Mouse (Mus musculus) heart, embryonic 13.5 days (tissue): ENCODE results near the gene Glt8d1. TPM values are rescaled to one million over a fixed set of nuclear protein-coding genes. Genes with fewer than 3 reads are reported as not detected.

Source experiments
- ATAC-seq: fragments of 200-750 bp; cut with Nextera tagmentation; 2 replicates; pipeline ENCODE4 v1.8.0; 2017; ENCODE audit warnings: moderate TSS enrichment; ENCODE audit not compliant: insufficient number of reproducible peaks, low FRiP score, low TSS enrichment; ENCODE audit errors: extremely low read depth
- H3K27ac ChIP-seq: fragments of 300-500 bp; sonication (generic); replicated peaks from 2 replicates; pipeline ENCODE4 v1.5.1; 2015; ENCODE audit warnings: moderate library complexity, mild to moderate bottlenecking, inconsistent platforms
- H3K27me3 ChIP-seq: fragments of 300-500 bp; sonication (generic); replicated peaks from 2 replicates; pipeline ENCODE4 v1.6.1; 2015; ENCODE audit warnings: mild to moderate bottlenecking, inconsistent platforms
- H3K36me3 ChIP-seq: fragments of 300-500 bp; sonication (generic); 2 replicates; pipeline ENCODE4 v1.6.1; 2015; ENCODE audit warnings: mild to moderate bottlenecking, inconsistent platforms
- H3K4me1 ChIP-seq: fragments of 300-500 bp; sonication (generic); 2 replicates; pipeline ENCODE4 v1.6.1; 2015; ENCODE audit warnings: inconsistent platforms
- H3K4me2 ChIP-seq: fragments of 300-500 bp; sonication (generic); 2 replicates; pipeline ENCODE4 v1.6.1; 2015; ENCODE audit warnings: inconsistent platforms, mild to moderate bottlenecking, moderate library complexity
- H3K4me3 ChIP-seq: fragments of 300-500 bp; sonication (generic); 2 replicates; pipeline ENCODE4 v1.5.1; 2015; ENCODE audit warnings: moderate library complexity, mild to moderate bottlenecking, inconsistent platforms
- H3K9ac ChIP-seq: fragments of 300-500 bp; sonication (generic); 2 replicates; pipeline ENCODE4 v1.6.1; 2015; ENCODE audit warnings: inconsistent platforms, mild to moderate bottlenecking, moderate library complexity
- H3K9me3 ChIP-seq: fragments of 300-500 bp; sonication (generic); 2 replicates; pipeline ENCODE4 v1.6.1; 2016; ENCODE audit warnings: inconsistent platforms
- WGBS: fragments of 180-500 bp; shearing (Covaris S2); methylation state at CpG from one replicate; pipeline ENCODE4 v1.1.7; 2015; ENCODE audit warnings: mixed read lengths; 5-methylcytosine and 5-hydroxymethylcytosine counted together
- polyA plus RNA-seq: library from polyadenylated mRNA; unstranded; fragments of >200 nt; fragmentation: Nextera tagmentation; extraction: Ambion mirVana; gene quantifications from 2 replicates; pipeline ENCODE4 v1.2.1, GENCODE M21; 2015

Glt8d1 gene
- polyA plus RNA-seq, result 46.8 and 51.9 TPM in 2 replicates

DNA sequence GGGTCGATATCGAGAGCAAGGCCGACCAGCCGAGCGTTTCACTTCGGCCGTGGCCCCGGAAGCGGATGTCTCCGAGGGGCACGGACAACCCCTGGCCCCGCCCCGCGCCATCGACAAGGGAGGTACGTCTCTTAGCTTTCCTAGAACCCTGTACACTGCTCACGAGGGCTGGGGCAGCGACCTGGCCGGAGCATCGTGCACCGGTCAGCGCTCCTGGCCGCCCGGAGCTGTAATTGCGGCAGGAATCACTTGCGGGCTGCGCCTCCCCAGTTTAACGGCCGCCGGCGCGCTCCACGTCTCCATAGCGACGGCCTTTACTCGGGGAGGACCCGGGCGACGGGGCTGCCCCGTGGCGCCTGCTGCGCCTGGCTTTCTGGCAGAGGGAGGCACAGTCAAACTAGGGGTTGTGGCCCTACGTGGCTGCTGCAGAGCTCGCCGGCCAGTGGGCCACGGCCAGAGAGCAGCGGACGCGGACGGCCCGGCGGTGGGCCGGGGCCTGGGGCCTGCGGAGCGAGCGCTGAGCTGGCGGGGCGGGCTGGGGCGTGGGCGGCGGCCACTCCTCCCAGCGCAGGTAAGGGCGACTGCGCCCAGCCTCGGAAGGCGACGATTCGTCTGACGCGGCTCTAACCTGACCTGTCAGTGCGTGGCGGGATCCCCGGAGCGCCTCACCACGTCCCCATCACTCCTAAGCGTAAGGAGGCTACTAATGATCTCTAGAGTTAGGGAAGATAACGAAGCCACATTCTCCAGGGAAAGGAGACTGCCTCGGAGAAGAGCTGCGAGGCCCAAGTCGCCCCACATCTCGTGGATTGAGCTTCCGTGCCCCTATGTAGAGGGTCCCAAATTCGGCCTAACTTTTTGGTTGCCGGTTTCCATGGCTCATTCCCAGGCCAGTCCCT lies at the start of gene Glt8d1, which contains the start of gene Spcs1:
Gene Glt8d1, plus strand, starts transcription at position 94 of the 899 bp plus-strand sequence.
Gene Spcs1, minus strand, starts transcription at position 366 of the 899 bp plus-strand sequence.
- Histone ChIP-seq H3K4me2 (peak within 1 kb of the TSS; percentile 82), H3K4me3 (peak within 1 kb of the TSS; percentile 80), H3K27me3 (no peaks in the 10 kb centered on the region), H3K27ac (peak within 1 kb of the TSS; percentile 90), H3K9me3 (no peaks in the 10 kb centered on the region), H3K4me1 (peaks cover 19% of the 10 kb centered on the region), H3K36me3 (peaks cover 29% of the 10 kb centered on the region), H3K9ac (peak within 1 kb of the TSS; percentile 88)
- WGBS, result under 1% methylated on average over 65 of the region's 84 CpGs
- peak; percentile 84 for ATAC-seq

DNA sequence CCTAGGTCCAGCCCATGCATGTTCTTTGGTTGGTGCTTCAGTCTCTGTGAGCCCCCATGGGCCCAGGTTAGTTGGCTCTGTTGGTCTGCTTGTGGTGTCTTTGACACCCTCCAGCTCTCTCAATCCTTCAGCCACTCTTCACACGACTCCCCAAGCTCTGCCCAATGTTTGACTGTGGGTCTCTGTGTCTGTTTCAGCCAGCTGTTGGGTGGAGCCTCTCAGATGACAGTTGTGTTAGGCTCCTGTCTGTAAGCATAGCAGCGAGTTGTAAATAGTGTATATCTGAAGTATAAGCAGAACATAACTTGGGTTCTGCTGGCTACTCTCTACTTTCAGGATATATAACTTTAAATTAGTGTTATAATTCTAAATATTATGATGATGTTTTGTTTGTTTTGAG lies 42.7 kb upstream of the Glt8d1 start:
- no peak overlapping the region for H3K9ac ChIP-seq
- no peaks in the 10 kb centered on the region for H3K27me3 ChIP-seq
- ATAC-seq, result no peak
- 0 out of 2 replicates have a peak, but pooled peaks cover 2% of the 10 kb centered on the region for H3K36me3 ChIP-seq
- no peaks in the 10 kb centered on the region for H3K4me1 ChIP-seq
- H3K9me3 ChIP-seq, result no peaks in the 10 kb centered on the region
- no peak overlapping the region for H3K4me3 ChIP-seq
- H3K27ac ChIP-seq, result no peak overlapping the region
- WGBS, result 57% methylated on average over 2 of the region's 2 CpGs
- H3K4me2 ChIP-seq, result no peak overlapping the region

DNA sequence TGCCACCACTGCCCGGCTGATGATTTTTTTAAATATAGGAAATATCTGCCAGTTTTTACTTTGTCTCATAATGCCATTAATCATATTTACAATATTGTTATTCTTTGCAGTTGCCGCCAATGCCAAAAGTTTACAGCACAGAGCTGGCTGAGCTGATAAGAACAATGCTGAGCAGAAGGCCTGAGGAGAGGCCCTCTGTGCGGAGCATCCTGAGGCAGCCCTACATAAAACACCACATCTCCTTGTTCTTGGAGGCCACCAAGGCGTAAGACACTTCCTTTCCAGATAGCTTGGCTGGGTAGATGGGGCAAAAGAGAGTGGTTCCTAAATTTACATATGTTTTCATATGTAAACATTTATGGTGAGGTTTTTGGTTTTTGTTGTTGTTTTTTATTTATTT lies 42.2 kb upstream of the Glt8d1 start:
- H3K27me3 ChIP-seq, result no peaks in the 10 kb centered on the region
- 80% methylated on average over 4 of the region's 4 CpGs for WGBS
- H3K36me3 ChIP-seq, result no peaks in the 10 kb centered on the region
- no peak overlapping the region for H3K4me3 ChIP-seq
- no peak overlapping the region for H3K9ac ChIP-seq
- H3K4me1 ChIP-seq, result no peaks in the 10 kb centered on the region
- no peak overlapping the region for H3K27ac ChIP-seq
- H3K9me3 ChIP-seq, result no peaks in the 10 kb centered on the region
- ATAC-seq, result no peak
- no peak overlapping the region for H3K4me2 ChIP-seq

DNA sequence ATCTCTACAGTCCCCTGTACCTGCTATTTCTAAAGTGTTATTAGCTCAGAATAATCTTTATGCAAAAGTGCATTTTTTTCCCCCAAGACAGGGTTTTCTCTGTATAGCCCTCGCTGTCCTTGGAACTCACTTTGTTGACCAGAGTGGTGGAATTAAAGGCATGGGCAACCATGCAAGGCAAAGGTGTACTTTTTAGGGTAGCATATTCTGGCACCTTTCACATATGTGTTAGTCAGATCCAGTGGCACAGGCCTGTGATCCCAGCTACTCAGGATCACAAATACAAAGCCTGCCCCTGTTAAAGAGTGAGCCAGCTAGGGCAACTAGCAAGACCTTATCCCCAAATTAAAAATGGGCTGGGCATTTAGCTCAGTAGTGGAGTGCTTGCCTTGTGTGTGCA lies 40.8 kb upstream of the Glt8d1 start:
- Histone ChIP-seq H3K4me2 (no peak overlapping the region), H3K9me3 (no peaks in the 10 kb centered on the region), H3K27me3 (no peaks in the 10 kb centered on the region), H3K36me3 (no peaks in the 10 kb centered on the region), H3K4me1 (no peaks in the 10 kb centered on the region), H3K9ac (no peak overlapping the region), H3K4me3 (no peak overlapping the region), H3K27ac (no peak overlapping the region)
- WGBS, result 81% methylated on average over 1 of the region's 1 CpGs
- no peak for ATAC-seq

DNA sequence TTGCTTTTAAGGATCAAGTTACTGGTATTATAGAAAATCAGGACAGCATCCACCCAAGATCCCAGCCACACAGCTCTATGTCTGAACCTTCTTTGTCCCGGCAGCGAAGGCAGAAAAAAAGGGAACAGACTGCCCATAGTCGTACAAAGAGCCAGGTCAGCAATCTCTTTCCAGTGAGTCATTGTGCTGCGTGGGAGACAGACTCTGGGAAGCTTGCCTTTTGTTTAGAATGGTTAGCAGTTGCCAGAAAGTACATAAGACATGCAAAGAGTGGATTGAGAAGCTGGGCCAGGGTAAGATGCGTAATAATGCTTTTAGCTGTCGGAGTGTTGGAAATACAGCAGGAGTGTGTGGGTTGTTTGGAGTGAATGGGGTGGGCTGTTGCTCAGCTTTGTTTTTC lies 27.0 kb upstream of the Glt8d1 start:
- Histone ChIP-seq H3K27ac (no peak overlapping the region), H3K9me3 (no peaks in the 10 kb centered on the region), H3K4me3 (no peak overlapping the region), H3K27me3 (no peaks in the 10 kb centered on the region), H3K4me2 (no peak overlapping the region), H3K36me3 (peaks cover 36% of the 10 kb centered on the region), H3K9ac (no peak overlapping the region; the same call in 1 of the 2 replicates), H3K4me1 (no peaks in the 10 kb centered on the region)
- 64% methylated on average over 6 of the region's 6 CpGs for WGBS
- ATAC-seq, result no peak

DNA sequence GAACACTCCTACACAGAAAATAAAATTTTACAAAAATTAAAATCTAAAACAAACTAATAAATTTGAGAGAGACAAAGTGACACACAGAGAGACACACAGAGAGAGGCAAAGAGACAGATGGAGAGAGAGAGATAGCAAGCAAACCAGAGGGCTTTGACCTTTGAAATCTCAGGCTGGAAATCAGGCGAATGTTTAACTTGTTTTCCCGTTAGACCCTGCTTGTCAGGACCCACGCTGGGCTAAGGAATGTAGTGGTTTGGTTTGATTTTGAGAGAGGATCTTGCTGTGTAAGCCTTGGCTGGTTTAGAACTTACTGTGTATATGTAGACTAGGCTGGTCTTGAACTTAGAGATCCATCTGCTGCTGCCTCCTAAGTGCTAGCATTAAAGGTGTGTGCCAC lies 25.0 kb upstream of the Glt8d1 start:
- no peaks in the 10 kb centered on the region for H3K4me1 ChIP-seq
- no peak overlapping the region for H3K9ac ChIP-seq
- H3K36me3 ChIP-seq, result peaks cover 33% of the 10 kb centered on the region
- H3K27ac ChIP-seq, result no peak overlapping the region
- no peaks in the 10 kb centered on the region for H3K27me3 ChIP-seq
- no peaks in the 10 kb centered on the region for H3K9me3 ChIP-seq
- H3K4me3 ChIP-seq, result no peak overlapping the region
- 76% methylated on average over 3 of the region's 3 CpGs for WGBS
- no peak overlapping the region for H3K4me2 ChIP-seq
- ATAC-seq, result no peak

DNA sequence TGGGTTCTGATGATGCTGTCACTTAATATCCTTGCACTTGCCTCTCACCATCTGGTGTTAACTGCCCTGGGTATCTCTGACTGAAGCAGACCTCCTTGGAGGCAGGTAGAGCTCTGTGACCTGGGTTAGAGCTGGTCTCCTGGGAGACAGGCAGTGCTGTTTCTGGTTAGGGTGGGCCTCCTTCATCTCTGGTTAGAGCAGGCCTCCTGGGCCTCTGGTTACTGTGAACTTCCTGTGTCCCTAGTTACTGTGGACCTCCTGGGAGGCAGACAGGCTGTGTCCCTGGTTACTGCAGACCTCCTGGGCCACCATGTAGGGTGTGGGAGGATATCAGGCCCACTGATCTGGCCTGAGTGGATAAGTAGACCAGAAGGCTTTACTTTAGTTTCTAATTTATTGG lies 4.8 kb upstream of the Glt8d1 start:
- ATAC-seq, result no peak
- peaks cover 9% of the 10 kb centered on the region for H3K4me1 ChIP-seq
- no peaks in the 10 kb centered on the region for H3K9me3 ChIP-seq
- H3K9ac ChIP-seq, result no peak overlapping the region
- H3K4me3 ChIP-seq, result no peak overlapping the region
- H3K27me3 ChIP-seq, result no peaks in the 10 kb centered on the region
- H3K36me3 ChIP-seq, result peaks cover 28% of the 10 kb centered on the region
- no peak overlapping the region for H3K4me2 ChIP-seq
- no peak overlapping the region for H3K27ac ChIP-seq

DNA sequence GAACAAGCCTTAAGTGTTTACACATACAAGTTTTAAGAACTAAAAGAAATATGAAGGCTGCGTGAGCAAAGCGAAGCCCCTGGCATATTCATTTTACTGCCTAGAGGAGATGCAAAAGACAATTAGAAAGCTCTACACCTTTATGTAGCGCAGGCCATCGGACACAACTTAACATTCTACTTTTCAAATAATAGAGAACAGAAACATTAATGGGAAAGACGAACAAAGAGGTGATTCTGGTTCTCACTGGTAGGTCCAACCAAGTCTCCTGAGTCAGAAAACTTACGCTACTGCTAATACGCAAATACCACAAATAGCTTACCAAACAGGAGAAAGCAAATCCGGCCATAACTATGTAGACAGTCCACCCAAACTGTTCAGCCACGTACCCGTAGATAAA lies 844 bp upstream of the Glt8d1 start:
- H3K9ac ChIP-seq, result peak overlapping the region; percentile 88
- H3K27ac ChIP-seq, result peak overlapping the region; percentile 90
- no peaks in the 10 kb centered on the region for H3K9me3 ChIP-seq
- peak overlapping the region; percentile 82 for H3K4me2 ChIP-seq
- WGBS, result 55% methylated on average over 10 of the region's 10 CpGs
- H3K4me3 ChIP-seq, result peak overlapping the region; percentile 80
- peaks cover 19% of the 10 kb centered on the region for H3K4me1 ChIP-seq
- no peak for ATAC-seq
- no peaks in the 10 kb centered on the region for H3K27me3 ChIP-seq
- H3K36me3 ChIP-seq, result peaks cover 28% of the 10 kb centered on the region

DNA sequence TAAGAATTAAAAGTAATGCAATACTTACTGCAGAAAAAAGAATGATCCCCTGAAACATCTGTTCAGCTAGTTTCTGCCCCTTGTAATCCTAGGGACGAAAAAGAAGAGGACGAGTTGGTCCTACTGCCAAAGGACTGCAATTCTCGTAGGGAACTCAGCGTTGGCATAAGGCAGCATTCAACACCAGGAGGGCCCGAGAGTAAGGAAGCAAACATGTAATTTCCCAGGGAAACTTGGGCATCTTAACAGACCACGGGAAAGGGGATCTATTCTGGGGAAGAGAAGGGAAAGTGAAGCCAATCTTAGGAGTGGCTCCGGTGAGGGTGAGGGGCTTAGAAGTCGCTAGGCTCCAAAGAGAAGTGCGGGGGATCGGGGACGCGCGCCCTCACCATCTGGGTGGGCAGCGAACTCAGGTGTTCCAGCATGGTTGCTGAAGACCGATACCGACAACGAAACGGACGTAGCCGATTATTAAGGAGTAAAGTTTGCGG lies 339 bp upstream of the Glt8d1 start:
- Histone ChIP-seq H3K36me3 (peaks cover 28% of the 10 kb centered on the region), H3K4me2 (peak overlapping the region; percentile 82), H3K27me3 (no peaks in the 10 kb centered on the region), H3K9ac (peak overlapping the region; percentile 88), H3K9me3 (no peaks in the 10 kb centered on the region), H3K4me3 (peak overlapping the region; percentile 80), H3K4me1 (peaks cover 19% of the 10 kb centered on the region), H3K27ac (peak overlapping the region; percentile 90)
- no peak for ATAC-seq
- WGBS, result 0% methylated on average over 21 of the region's 21 CpGs

DNA sequence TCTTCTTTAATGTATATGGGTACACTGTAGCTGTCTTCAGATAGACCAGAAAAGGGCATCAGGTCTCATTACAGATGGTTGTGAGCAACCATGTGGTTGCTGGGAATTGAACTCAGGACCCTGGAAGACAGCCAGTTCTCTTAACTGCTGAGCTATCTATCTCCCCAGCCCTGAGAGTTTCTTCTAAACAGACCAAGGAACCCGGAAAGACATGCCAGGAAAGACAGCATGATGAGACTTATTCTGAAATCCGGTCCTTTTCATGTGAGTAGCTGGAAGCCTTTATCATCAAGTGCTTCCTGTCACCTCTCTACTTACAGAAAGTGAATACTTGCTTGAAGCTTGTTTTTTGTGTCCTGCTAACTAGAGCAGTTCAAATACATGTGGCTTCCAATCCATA lies 3.3 kb downstream of the Glt8d1 start:
- Histone ChIP-seq H3K9ac (no peak overlapping the region), H3K9me3 (no peaks in the 10 kb centered on the region), H3K4me2 (no peak overlapping the region), H3K27me3 (no peaks in the 10 kb centered on the region), H3K36me3 (peaks cover 34% of the 10 kb centered on the region), H3K4me1 (peaks cover 19% of the 10 kb centered on the region), H3K27ac (no peak overlapping the region), H3K4me3 (no peak overlapping the region)
- WGBS, result 57% methylated on average over 2 of the region's 2 CpGs
- no peak for ATAC-seq

DNA sequence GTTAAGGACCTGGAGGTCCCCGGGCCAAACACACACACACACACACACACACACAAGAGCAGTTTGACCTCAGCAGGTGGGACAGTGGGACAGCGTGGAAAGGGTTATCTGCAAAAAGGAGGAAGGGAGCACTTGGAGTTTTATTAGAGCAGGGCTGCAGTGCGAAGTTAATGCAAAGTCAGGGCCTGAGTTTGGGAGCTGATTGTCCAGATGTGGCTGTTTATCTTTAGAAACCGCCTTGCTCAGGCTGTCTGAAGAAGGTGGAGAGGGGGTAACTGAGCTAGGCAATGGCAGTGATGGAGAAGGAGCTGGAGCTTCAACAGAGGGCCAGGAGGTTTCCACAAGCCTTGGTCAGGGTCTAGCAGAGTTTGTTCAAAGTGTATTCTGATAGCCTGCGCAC lies 5.6 kb downstream of the Glt8d1 start:
- 73% methylated on average over 5 of the region's 5 CpGs for WGBS
- Histone ChIP-seq H3K4me1 (peaks cover 10% of the 10 kb centered on the region), H3K9me3 (no peaks in the 10 kb centered on the region), H3K4me2 (no peak overlapping the region), H3K4me3 (no peak overlapping the region), H3K27ac (no peak overlapping the region), H3K36me3 (peaks cover 53% of the 10 kb centered on the region), H3K27me3 (no peaks in the 10 kb centered on the region), H3K9ac (no peak overlapping the region)
- no peak for ATAC-seq

DNA sequence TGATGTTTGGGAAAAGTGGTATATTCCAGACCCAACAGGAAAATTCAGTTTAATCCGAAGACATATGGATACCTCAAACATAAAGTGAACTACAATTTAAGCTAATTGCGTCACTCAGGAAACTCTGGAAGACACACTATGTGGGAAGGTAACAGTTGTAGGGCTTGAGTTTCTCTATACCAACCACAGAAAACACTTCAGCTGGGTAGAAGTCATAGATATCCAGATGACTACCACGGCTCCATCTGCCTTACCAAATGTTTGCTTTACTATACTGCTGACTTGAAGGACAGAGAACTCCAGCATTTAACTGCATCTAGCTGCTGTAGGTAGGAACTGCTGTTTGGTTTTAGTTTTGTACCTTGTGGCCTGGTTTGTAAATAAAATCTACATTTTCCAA lies 10.4 kb downstream of the Glt8d1 start:
- Histone ChIP-seq H3K36me3 (peaks cover 97% of the 10 kb centered on the region), H3K4me3 (no peak overlapping the region), H3K9ac (no peak overlapping the region), H3K9me3 (no peaks in the 10 kb centered on the region), H3K4me2 (no peak overlapping the region), H3K27ac (no peak overlapping the region), H3K4me1 (0 out of 2 replicates have a peak, but pooled peaks cover 2% of the 10 kb centered on the region), H3K27me3 (no peaks in the 10 kb centered on the region)
- no peak for ATAC-seq
- WGBS, result 92% methylated on average over 3 of the region's 3 CpGs
